Mouse (Mus musculus) adrenal gland, adult (tissue): ENCODE results near the gene Flrt2.
A peak's percentile ranks its signal among the peaks of the same experiment; 100 is the strongest.
"Not testable (repeated sequence)": the region's sequence is repeated elsewhere in the genome, so short reads cannot be mapped to it uniquely, and the experiment has no call there.

Experiments used
- DNase-seq, 2 experiments: peaks; one replicate each; pipeline ENCODE4 v3.0.0; 2022 to 2023; ENCODE audit warnings: low spot score in 1 of 2; ENCODE audit not compliant: inconsistent age in 2 of 2

Gene Flrt2

DNA sequence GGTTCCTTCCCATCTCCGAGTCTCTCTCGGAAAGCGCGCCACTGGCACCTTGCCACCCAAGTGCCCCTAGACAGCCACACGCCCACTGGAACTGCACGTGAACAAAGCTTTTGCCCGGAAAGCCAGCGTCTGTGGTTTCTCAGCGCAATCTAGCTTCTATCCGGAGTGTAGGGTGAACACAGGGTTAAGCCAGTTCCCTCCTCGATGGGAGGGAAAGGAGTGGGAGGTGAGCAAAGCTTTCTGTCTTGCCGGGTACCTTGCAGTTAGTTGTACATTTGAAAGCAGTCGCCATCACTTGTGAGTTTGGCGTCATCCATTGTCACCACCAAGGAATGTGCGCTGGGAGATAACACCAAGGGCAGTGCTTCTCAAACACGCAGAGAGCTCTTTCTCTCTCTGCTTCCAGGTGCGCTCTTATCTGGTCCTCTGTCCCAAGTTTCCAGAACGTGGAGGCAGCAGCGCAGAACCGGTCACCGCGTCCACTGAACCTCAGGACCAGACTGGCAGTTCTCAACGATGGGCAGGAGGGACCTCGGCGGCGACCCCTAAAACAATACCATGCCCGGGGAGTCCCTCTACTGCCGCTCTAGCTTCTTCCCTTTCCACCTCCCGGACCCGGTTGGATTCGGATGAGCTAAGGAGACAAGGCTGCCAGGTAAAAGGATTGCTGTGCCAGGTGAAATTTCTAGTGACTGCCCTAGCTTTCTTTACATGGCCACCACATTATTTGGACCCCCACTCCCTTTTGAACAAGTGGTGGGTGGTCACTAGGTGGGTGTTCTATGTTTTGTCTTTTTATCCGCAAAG, at the start of gene Flrt2:
TSS of gene Flrt2 (plus strand) at position 266 of the 807 bp plus-strand sequence.
- peak in 1 of 2 experiments; percentile 62 for DNase-seq

DNA sequence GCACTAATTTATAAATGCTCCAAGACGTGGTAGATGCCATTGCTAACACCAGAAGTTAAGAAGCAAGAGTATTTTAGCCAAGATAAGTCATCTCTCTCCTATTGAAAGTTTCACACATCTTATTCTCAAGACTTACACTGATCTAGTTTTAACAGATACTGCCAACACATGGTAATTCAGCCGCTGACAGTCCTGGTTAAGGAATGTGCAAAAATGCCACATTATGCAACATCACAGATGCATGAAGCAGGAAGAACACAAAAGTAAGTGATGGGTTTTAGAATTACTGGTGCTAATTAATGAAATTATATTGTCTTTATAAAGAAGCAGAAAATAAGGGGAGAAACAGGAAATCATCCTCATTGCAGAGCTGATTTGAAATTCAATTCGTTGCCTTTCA, 49.8 kb upstream of the Flrt2 start:
- DNase-seq: no peak

DNA sequence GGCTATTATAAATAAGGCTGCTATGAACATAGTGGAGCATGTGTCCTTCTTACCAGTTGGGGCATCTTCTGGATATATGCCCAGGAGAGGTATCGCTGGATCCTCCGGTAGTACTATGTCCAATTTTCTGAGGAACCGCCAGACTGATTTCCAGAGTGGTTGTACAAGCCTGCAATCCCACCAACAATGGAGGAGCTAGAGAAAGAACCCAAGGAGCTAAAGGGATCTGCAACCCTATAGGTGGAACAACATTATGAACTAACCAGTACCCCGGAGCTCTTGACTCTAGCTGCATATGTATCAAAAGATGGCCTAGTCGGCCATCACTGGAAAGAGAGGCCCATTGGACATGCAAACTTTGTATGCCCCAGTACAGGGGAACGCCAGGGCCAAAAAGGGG, 44.8 kb upstream of the Flrt2 start:
- DNase-seq: not testable (repeated sequence)

DNA sequence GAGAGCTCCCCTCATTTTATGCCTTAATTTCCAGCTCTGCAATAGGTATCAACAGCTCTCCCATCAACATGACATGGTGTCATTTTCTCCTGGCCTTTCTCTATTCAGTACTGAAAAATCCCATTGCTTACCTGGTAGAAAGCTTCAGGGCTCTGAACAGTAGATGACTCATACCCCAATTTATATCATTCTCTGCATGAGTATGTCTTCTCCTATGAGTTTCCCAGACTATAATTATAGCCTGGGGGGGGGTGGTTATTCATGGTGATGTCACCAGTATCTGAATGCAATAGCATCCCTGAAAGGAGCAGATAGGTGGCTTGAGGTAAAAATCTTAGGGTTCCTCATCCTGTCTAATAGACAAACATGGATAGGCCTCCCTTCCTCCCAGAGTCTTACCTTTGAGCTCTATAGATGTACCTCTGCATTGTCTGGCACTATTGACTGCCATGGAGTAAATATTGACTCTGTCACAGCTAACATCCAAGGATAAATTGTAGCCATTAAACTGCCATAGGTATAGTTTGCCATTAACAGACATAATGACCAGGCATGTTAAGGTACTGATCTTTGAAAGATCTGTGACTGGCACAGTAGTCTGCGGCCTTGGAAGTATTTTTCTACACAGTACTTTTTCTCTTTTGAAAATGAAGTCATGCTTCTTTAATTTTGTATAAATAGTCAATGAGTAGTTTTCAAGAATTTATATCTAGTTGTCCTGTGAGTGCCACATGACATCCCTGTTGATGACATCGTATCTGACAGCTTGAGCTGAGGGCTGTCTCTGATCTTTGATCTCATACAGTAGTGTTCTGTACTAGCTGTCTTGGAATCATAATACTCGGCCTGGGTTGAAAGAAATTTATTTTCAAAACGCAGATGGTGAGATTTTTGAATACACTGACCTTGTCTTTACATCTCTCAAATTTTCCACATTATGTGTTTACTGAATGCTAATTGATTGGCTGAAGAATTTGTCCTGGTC, 39.6 kb upstream of the Flrt2 start:
- no peak for DNase-seq

DNA sequence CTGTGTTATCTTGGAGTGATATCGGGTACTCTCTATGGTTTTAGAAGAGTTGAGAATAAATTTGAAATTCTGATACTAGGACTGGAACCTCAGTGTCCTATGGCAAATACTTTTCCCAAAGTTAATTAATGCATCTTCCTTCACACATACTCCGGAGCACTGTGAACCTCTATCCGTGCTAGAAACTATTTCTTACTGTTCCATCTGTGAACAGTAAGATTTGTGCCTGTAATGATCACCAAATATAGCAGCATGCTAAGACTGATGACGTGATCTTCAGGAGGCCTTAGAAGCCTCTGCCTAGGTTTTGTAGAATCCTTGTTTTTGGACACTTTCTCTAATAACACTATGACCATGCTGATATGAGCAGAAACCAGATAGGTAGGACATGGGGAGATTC, 35.4 kb upstream of the Flrt2 start:
- DNase-seq: no peak

DNA sequence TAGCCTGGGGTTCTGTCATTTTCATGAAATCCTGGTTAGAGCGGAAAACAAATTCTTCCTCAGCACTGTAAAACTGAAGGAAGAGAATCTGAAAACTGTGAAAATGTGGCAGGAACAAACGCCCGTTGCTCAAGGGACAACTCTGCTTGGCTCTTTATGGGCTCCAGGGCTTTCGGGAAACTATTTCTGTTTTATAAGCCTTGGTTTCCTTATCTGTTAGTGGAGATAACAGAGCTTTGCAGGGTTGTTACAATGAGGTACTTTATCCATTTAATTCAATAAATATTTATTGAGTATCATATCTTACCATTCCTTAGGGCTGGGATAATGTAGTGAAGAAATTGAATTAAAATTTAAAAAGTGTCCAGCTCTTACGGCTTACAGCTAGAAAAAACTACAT, 24.7 kb upstream of the Flrt2 start:
- no peak for DNase-seq

DNA sequence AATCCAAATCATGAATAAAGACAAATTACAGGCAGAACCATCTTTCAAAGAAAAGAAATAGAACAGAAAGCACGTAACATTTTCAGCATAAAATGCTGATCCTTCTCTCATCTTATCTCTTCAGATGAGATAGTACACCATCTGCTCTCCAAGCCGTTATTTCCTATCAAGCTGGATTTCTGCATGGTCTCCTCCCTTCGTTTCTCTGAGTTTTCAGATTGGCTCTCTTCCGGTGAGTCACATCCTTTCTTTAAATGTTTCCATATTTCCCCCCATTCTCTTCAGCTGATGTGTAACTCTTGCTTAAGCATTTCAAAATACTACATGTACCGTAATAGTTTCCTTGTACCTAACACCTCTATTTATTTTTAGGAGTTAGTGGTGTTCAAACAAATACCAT, 16.3 kb upstream of the Flrt2 start:
- DNase-seq: no peak

DNA sequence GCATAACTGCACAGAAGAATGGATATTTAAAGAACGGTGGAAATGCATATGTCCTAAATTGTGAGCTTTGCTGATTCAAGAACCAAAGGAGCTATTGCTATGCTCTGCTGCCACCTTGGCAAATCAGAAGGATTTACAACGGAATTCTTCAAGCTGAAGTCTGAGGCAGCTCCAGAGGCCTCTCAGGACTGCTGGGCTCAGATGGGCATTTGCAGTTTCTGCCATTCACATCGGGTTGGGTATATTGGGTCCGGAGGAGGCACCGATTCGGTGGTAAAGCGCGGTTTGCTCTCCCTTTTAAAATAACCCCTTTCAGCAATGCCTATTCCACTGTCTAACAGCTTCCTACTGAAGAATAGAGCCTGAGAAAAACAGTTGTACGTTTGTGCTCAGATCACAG, 1.2 kb upstream of the Flrt2 start:
- peak in 1 of 2 experiments; percentile 43 for DNase-seq

DNA sequence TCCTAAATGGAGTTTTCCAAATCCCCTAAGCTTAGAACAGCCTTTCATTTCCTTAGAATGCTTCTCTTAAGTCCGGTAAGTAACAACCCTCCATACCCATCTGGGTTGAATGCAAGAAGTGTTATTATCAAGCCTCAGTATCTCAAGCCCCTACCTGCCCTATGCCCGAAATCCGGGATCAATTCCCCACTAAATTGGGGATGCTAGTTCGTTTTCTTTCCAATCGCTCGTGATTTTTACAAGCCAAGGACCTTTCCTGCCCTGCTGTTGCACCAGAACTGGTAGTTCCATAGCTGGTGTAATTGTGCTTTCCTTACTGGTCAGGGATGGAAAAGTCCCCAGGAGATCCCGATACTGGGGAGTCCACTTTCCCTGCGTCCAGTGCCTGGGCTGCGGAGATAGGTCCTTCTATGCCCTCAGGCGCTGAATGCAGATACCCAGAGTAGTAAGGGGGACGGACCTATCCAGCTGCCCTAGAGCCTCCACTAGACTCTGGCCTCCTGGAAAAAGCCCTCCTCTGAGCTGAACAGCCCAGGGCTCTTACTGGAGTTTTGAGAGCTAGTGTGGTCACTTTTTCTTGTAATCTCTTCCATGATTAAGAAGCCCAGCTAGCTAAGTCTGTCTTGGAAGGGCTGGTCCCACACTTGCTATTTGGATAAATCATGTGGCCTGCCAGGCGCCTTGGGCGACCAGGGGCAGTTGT, 1.1 kb downstream of the Flrt2 start:
- DNase-seq: peak in 1 of 2 experiments; percentile 34

DNA sequence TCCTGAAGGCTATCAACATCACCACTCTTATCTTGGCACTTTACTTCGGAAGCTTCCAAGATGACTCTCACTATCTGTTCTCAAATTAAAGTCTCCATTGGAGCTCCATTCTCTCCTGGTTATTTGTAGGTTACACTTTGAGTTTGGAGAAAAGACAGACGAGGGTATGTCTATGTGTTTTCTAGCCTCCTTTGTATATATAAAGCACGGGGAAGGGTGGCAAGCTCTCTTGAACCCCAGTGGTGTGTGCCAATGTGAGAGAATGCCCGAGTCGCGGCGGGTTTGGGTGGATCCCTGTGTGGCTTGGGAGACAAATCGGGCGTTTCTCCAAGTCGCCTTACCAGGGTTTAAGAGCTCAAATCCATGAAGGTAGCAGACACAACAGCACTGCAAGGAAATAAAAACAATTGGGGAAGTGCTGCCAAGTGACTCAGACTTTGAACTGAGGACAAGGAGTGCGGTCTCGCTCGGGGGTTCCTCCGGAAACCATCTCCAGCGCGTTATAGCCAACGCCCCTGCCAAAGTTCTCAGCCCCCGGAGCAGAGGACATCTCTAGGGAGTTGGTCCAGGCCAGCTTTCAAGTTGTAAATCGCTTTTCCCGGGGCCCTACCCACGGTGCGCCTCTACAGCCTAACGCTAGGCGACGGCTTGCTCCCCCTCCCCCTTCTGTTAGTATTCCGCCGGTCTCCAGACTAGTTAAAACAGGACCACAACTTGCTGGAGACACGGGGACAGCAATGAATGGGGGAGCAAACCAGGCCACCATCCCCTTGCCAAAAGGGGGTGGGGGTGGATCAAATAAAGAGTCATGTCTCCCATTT, 1.8 kb downstream of the Flrt2 start:
- peak; percentile 21 to 76 for DNase-seq

DNA sequence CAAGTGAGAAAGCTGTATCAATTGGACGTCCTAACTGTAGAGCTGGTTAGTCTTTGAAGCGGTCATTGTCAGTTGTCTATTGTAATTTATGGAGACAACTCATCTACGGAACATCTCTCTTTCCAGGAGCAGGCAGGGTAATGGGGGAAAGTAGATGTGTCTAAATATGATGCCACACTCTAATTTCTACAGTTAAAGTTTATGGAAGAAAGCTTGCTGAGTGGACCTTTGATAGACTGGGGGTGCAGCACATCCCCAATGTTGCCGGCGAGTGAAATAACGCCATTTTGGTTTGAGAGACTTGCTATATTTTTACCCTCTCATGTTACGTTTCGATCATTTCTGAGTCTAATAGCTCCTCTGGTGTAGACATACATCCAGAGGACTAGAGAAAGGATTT, 2.5 kb downstream of the Flrt2 start:
- no peak for DNase-seq

DNA sequence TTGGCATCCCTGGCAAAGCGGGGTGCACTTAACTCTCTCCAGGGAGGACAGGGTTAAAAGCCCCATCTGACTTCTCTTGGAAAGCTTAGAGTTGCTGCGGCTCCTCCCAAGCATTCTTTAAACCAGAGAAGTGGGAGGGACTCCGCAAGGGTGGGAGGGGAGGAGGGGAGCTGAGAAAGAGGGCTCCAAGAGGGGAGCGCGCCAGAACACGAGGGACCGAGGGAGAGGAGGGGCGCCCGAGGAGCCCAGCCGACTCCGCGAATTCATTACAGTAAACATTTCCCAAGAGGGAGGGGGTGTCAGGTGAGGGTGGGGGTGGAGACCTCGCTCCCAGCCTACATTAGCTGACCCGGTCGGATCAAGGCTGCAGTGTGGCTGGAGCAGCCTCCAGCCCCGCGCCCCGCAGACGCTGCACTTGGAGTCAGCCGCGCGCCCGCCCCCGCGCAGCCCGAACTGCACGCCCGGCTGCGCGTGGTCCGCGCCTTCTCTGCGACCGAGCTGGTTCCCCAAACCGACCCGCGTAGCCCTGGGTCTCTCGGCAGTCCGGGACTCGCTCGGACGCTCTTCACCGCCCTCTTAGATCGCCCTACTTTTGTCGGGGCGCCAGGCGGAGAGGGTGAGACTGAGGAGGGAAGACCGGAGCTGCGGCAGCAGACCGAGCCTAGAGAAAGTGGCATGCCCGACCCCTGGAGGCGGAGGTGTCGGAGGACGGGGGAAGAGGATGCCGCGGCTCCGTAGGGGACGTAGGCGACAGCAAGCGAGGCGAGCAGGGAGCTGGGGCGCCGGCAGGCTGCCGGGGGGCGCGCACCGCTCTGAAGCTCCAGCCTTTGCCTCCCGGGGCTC, 3.2 kb downstream of the Flrt2 start:
- DNase-seq: peak; percentile 50 to 84

DNA sequence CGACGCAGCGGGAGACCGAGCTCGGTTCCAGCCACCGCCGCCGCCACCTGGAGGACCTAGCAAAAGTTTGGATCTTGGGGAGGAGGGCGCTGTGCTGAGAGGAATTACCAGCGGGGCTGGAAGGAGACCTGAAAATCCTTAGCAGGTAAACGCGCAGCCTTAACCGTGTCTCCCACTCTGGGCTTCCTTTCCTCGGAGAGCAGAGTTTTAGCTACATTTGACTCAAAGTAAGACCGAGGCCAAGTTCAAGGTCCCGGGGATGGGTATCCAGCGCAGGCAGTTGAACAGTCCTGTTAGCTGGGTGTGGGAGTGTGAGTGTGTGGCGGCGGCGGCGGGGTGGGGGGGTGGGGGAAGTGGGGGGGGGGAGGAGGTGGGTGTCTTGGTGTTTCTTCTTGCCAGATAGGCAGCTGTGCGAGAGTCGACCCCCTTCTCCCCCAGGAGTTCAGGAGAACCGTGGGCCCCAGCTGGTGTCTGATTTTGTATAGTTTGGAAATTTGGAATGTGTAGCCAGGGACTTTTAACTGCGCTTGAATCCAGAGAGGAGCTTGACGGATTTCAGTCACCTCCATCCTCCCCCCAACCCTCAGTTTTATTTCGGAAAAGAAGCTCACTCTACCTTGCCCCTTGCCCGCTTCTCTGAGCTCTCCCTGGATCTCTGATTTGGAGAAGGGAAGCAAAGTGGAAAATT, 4.0 kb downstream of the Flrt2 start:
- peak in 1 of 2 experiments; percentile 82 for DNase-seq

DNA sequence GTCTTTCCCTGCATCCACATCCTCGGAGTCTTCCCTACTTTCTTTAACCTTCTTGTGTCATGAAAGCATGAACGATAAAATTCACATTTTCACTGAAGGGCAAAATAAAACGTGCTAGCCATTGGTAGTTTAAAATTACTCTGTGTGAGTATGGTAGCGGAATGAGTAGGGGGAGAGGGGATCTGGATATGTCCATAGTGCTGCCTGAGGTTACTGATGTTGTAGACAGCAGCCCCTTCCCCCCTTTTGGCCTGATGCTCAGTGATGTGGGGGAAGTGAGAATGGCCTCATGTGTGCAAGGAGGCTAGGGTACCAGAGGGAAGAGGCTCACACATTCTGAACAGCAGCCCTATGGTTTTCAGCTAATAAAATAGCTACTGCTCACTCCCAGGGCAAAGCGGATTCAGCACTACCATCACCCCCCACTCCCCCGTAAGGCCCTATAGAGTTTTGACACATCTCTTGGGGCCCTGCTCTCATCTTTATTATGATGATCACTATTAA, 4.5 kb downstream of the Flrt2 start:
- DNase-seq: no peak

DNA sequence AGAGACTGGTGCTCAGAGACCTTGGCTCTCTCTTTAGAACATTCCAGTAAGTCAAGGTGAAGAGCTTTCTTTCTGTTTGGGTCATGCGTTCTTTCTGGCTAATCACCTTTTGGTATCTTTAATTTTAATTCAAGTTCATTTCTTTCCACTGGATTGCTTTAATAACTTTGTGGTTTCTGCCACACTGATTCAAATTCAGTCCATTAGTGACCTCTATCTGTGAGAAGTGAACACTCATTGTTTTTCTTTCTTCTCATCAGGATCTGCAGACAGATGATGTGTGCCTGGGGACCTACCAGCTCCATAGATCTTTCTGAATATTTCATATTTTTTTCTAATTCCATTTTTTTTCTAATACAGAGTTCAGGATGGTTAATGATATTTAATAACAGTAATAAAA, 6.5 kb downstream of the Flrt2 start:
- peak in 1 of 2 experiments; percentile 53 for DNase-seq

DNA sequence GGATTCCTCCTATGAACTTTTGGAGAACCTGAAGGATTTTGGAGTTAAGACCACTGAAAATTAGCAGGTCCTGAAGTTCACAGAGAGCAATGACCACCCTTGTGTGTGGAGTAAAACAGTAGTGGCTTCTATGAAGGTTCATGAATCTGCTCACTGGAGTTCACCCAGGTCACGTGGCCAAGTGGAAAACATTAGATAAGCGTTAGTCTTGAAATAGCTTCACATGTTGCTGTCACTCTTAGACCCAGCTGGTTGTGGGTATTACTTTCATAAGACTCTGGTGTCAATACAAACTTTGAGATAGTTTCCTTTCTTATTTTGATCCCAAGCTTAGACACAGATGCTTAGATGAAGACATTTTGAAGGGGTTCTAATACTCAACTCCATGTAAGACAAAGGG, 8.7 kb downstream of the Flrt2 start:
- DNase-seq: no peak

DNA sequence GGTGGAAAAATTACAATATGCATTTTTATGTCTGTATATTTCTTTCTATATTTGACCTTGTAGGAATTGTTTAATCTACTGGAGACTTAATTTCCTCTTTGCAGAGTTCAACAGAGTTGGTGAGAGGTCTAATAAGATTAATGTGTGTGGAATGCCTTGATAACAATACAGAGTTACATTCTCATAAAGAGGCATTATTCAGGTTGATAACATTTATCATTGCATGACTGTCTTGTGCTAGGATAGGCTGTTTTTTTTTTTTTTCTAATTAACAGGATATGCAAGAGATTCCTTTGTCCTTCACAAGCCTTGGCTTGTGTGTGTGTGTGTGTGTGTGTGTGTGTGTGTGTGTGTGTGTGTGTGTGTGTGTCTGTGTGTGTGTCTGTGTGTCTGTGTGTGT, 9.6 kb downstream of the Flrt2 start:
- DNase-seq: no peak

DNA sequence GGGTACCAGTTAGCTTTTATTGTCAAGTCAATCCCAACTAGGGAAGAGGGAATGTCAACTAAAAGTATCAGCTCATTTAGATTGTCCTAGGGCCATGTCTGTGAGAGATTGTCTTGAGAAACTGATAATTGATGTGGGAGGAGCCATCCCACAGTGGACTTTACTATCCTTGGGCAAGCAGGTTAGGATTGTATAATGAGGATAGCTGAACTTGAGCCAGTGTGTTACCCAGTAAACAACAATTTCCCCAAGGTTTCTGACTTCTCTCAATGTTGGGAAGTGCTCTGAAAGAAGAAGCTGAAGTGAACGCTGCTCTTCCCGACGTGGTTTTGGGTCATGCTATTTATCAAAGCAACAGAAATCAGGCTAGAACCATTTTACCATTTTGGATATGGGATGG, 13.0 kb downstream of the Flrt2 start:
- no peak for DNase-seq

DNA sequence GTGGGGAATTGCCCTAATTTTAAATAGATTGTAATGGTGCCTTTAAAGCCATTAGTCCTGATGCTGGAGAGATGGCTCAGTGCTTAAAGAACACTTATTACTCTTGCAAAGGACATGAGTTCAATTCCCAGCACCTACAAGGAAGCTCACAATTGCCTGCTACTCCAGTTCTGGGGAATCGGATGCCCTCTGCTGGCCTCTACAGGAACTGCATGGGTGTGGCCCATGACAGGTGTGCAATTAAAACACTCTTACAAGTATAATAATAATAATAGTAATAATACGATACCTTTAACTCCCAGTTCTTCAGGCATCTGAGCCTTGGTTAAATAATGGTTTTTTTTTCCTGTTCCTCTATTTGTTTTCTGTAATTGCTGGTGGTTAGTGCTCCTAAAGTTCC, 31.2 kb downstream of the Flrt2 start:
- no peak for DNase-seq
